Mouse (Mus musculus) gastrocnemius, adult 8-10 months (tissue): ENCODE measurements at regions not wholly inside any gene's neighbourhood (a gene's known extent, or its start where the extent isn't known, plus 50 kb on each side); places are given as distances from the start of the nearest gene placed in this dataset.

Experiments
- DNase-seq, 2 experiments: peaks; one replicate each; pipeline ENCODE4 v3.0.0; 2022; ENCODE audit warnings: low spot score in 2 of 2

DNA sequence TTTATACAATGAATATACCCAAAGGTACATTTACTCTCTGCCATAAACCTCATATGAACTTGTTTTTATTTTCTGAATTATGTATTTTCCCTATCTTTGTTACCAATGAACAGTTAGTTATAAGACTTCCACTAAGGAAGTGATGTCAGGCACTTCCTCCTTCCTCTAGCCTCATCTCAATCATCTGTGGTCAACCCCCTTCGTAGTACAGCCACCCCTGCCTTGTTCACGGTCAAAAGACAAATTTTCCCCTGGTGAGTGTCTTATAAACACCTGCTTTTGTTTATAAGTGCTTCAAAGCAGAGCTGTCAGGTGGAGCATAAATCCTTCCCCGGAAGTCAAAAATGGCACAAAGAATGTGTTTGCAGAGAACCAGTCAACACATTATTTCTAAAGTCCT is 312.0 kb downstream of the Spry2 start:
- DNase-seq = no peak

DNA sequence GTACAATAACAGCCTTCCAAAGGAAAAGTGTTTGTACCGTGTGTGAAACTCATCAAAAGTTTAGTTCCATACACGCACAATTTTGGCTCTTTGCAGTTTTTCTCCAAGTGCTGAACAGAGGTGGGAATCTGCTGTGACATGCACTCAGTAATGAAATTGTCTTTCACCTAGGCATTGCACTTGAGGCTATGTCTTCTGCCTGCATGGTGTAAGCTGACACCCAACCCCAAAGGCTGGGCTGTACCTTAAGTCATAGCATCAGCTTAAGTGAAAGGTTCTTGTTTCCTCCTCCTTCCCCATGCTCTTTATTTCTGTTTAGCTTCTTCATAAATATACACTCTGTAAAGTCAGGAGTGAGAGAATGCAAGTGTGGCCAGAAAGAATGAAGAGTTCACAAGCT is 313.1 kb downstream of the Spry2 start:
- no peak for DNase-seq

DNA sequence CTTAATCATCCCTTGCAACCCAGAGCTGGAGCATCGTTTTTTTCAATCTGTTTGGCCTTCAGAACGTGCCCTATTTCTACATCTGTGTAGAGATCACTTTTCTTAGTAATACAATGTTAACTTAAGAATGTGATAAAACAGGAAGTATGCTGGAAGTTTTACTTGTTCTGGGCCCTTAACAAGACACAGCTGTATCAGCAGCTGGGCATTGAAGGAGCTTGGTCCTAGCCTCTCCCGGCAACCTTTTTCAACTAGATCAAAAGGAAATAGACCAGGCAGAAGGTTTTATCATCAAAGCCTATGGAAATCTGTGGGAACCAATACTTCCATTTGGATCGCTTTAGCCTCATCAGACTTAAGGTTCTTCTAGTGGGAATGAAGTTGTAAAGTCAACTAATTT is 317.9 kb downstream of the Ndfip2 start:
- no peak for DNase-seq

DNA sequence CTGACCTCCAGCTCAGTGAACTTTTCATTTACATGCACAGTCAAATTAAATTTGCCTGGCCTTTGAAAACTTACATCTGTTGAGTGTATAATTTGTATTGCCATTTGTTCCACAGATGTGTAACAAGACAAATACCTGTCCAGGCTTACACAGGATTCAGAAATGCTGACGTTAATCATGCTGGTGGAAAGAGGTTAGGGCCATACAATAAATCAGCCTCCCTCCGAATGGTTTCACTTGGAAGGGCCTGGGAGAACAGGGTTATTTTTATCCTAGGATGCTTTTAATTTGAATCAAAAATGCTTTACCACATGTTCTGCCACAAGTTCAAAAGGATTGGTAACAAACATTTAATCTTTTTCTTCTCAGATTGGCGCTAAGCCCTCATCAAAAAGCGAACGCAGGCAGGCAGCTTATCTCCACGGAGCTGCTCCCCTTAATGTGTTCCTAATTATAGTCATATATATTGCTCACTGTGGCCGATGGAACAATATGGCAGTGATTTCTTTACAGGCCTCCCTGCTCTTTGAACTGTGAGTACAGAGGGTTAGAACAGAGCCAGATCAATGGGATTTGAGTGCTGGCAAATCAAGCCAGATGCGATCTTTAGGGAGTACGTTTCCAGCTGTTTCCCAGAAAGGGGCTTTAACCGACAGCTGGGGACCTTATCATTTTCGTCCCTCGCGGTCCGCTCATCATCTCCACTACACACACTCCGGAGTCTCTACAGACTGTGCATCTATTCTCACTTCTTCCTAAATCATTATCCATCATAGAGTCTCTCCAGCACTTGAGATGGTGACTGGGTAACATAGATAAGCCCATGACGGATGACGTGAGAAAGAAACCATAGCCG is 313.9 kb downstream of the Ndfip2 start:
- no peak for DNase-seq

DNA sequence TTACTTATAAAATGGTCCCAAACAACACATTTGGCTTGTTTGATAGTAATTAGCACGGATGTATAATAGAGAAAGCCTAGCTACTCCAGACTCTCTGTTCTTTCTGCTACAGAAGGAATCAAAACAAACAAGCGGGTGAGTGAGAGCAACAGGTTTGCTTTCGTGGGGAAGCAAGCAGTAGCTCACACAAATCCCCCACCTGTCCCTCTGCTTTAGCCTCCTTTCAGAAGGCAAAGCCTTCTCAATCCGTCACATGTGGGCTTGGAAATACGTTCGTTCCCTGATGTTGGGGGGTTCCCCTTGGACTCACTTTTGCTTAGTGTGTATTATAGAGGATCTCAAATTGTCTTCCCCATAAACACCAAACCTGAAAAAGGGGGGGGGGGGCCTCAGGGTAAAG is 311.8 kb downstream of the Ndfip2 start:
- no peak for DNase-seq

DNA sequence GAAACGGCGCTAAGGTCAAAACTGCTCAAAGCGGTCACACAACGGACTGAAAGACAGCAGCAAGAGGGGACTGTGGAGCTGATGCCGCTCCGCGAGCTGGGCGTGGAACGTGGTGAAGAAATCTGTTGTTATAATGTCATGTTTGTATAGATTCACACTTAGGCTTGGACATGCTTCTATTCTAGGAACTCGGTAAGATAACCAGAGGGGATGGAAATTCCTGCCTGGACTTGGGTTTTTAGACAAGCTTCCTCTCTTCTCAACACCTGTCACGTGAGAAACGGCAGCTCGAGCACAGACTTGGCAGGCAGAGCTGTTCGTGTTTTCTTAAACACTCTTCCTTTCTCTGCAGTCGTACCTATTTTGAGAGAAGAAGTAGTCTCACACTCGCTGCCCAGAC is 307.5 kb downstream of the Ndfip2 start:
- no peak for DNase-seq

DNA sequence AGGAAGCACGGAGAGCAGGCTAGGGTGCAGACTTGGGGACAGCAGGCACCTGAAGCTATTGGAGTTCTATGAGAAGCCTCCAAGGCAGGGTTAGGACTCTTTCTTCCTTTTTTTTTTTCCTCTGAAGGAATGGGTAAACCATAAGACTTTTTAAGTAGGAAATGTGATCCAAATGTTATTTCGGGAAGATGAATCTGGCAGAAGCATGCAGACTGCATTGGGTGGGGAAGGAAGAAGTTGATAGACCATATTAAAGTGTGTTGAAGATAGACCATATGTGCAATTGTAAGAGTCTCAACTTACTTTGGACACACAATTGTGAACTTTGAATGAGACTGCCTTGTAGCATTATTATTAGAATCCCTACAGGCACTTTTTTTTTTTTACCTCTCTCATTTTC is 304.5 kb downstream of the Ndfip2 start:
- DNase-seq = no peak

DNA sequence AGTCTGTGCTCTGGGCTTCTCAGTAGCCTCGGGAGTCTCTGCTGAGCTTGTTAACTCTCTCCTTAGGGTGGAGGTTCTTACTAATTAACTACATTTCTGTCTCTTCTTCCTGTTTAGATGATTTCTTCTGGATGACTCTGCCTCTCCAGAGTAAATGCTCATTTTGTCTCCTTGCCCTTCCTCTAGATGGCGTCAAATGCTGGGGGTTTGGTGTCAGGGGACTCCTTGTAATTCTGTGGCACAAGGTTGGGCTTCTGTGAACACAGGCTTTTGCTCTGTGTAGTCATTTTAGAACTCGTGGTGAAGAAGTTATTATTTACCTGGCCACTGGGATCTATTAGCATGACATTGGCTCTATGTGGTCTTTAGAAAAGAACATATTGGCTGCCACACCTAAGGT is 298.4 kb downstream of the Ndfip2 start:
- no peak for DNase-seq

DNA sequence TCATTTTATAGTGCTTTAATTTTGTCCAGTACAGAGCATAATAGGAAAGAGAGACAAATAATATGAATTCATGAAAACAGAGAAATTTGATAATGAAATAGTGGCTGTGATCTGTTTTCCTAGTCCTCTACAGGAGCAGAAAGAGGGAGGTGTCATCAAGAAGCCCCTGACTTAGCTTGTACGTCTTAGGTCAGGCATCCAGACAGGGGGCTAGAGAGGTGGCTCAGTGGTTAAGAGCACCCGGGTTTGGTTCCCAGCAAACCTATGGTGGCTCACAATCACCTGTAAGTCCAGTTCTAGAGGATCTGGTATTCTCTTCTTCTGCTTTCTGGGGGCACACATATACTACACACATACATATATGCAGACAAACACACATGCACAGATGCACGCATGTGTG is 285.7 kb downstream of the Ndfip2 start:
- no peak for DNase-seq

DNA sequence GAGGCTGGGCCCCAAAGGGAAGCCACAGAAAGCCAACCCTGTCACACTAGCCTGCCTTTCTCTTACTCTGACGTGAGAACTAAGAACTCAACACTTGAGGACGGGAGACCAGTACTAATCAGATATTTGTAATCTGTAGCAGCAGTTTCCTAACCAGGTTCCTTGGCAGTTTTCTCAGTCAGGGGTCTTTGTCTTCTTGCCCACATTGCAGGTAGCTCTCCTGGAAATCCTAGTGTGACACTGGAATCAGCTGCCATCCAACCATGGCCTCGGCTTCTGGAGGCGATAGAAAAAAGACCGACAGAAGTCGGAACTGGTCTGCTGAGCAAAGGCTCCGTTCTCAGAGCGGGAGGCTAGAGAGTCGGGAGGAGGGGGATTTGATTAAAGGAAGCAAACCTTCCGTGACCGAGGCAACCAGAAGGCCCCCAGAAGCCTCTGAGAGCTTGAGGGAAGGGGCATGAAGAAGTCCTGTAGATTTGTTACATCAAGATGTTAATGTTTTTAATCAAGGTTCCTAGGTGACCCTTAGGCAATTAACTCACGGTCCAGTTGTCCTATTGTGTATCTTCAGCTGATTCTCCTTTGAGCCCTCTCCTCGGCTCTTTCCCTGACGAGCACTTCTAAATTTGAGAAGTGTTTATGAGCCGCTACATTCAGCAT is 284.2 kb downstream of the Ndfip2 start:
- DNase-seq = no peak

DNA sequence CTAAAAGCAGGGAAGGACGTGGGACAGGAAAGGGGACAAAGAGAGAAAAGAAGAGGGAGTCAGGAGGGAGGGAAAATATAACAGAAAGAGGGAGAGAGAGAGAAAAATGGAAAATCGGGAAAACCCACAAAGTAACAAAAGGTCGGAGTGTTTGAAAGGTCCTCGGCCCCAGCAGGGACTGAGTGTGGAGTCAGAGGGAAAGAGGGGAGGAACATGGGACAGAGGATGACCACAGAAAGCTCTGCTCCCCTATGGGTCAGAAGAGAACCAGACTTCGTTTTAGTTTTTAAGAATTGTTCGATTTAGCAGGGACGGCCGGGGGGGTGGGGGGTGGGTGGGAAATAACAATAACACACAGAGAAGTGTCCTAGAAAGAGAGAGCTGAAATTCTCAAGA is 283.7 kb downstream of the Ndfip2 start:
- DNase-seq = no peak

DNA sequence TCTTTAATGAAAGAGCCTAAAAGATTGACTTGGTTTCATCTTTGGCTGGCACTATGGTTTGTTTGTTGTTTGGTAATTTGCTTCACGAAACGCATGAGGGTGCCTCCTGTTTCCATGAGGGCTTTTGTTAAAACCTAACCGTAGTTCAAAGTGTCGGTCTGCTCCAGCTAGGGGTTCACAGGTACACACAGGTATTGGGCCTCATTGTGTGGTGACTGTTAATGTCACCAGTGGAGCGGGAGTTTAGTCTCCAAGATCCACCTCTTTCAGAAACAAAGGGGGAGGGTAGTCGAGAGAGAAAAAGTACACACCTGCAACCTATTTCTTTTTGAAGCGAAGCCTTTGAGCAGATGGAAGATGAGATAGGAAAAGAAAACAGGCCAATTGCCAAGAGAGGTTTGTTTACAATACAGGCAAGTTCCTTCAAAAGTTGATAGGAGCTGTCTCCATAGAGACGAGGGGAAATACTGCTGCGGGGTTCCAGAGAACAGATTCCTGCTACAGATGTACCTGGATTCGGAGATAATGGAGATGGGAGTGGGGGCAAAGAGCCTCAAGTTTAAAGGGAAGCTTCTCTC is 273.9 kb downstream of the Ndfip2 start:
- no peak for DNase-seq

DNA sequence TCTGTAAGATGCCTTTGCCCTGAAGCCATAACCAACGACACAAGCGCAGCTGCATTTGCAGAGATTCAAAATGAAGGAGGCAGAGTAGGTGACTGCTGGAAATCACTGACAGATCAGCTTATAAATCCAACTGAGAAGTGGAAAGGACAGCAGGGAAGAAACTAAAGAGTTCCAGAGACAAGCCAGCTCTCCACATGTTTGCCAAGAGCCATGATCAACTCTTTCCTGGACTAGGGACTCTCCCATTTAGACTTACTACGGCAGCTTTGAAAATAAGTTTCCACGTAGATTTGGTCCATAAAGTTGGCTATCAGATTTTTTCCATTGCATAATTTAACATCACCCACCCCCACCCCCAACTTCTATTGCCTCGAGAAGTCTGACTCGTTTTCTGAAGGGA is 269.7 kb downstream of the Ndfip2 start:
- no peak for DNase-seq

DNA sequence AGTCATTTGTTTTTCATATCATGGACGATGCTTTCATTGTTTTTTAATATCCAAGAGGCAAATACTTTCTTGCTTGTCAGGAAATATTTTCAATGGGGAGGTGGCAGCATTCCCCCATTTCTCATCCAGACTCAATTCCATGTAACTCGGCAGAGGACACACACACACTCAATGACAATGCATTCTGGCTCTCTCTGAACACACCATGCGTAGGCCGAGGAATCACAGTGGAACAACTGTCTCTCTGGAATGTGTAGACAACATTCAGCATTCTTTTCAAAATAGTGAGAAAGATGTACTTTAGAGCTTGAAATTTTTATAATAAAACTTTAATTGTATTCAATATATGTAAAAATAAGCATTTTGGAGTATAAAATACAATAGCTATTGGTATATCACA is 265.5 kb downstream of the Ndfip2 start:
- no peak for DNase-seq

DNA sequence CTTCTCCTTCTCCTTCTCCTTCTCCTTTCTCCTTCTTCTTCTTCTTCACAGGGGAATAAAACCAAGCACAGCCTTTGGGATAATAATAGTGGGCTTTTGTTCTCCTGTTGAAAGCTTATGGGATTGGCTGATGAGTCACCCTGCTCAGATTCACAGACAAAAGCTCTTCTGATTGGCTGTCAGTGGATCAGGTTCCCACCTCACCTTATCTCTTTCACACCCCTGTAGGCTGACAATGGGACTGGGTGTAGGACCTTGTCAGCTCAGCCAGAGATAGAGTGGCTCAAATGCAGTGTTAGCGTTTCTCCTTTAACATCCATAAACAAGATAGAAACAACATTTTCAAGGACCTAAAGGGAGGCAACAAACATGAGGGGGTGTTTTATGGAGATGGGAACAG is 263.9 kb downstream of the Ndfip2 start:
- DNase-seq = no peak

DNA sequence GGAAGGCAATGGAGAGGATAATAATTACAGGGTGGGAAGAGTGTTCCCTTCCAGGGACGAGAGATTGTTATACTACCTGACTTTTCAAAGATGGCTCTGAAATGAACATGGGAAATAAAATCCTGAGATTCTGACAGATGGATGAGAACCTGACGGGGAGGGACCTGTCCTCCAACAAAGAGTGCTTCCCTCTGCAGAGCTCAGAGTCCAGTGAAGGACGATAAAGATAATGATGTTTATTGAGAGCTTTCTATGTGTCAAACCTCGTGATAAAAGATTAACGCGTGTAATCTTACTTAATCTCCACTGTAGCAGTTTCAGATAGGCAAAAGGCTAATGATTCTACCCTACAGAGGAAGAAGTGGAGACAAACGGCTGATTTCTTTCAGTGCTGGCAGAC is 260.3 kb downstream of the Ndfip2 start:
- no peak for DNase-seq

DNA sequence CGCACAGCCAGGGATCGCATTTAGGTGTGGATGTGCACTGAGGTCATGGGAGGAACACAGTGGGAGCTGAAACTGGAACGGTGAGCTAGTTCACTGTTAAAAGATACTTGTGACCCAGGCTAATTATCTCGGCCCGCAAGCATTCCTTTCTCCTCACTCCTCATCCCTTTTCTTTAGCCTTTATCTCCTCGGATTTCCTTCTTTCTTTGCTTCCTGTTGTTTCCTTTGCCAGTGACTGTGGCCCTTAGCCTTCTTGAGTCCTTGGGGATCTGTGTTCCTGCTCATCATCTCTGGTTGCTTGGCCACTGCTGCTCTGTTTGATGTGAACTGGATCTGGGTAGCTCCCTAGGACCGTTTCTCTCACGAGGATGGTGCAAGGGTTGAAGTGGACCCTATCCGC is 256.0 kb downstream of the Ndfip2 start:
- no peak for DNase-seq

DNA sequence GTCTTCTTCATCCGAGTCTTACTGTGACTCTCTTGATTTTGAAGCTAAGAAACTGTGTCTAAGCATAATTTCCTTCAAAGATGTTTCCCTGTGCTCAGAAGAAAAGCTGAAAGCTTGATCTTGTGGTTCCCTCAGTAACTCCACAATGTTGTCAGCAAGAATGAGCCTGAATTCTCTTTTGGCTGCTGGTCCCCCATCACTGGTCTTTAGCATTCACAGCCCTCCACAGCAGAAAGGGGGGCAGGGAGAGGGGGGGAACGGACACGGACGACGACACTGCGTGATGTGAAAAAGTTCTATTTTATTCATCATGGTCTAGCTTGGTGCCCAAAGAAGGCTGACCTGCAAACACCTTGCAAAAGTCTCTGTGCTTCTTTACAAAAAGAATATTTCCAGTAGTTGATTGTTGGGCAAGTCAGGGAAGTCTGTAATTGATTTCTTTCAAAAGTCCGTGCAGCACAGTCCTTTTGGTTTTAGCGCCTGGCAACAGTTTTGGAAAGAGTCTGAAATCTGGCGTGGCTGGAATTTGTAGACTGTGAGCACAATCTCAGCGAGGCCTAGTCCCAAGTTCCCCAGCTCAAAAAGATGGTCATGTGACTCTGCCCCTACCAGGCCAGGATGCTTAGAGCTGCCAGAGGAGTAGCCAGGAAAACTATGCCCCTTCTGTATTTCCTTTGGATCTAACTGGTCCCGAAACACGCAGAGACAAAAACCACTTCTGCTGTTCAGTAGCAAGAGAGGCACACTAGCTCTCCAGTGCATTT is 254.7 kb downstream of the Ndfip2 start:
- no peak for DNase-seq

DNA sequence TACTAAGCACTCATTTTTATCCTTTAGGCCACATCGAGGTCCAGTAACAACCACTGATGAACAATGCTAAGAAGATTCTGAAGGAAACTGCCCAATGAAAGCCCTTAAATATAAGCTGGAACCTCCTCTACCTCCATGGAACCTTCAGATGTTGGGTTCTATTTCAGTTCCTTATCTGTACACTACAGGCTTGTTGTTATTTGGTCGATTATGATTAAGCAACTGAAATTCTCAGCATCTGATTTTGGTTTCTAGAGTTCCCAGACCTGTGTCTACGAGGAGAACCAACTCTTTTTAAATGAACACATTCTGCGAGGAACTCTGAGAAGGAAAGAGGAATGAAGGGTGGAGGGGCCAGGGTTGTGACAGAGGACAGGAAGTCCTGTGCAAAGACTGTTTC is 253.5 kb downstream of the Ndfip2 start:
- DNase-seq = no peak

DNA sequence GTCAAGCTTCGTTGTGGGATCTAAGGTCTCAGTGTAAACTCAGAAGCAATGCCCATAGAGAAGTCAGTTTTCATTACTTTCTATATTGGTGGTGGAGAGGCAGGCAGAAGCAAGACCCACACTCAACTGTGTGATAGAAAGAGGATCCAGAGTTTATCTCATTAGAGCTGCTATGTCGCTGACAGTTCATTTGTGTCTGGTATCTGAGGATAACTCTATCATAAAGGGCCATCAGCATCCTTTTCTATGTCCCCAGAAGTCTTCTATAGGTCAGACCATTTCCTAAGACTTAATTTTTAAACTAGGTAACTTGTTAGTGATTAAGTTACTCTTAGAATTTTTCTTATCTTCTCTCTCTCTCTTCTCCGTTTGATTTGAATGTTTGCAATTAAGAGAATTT is 252.8 kb downstream of the Ndfip2 start:
- no peak for DNase-seq

DNA sequence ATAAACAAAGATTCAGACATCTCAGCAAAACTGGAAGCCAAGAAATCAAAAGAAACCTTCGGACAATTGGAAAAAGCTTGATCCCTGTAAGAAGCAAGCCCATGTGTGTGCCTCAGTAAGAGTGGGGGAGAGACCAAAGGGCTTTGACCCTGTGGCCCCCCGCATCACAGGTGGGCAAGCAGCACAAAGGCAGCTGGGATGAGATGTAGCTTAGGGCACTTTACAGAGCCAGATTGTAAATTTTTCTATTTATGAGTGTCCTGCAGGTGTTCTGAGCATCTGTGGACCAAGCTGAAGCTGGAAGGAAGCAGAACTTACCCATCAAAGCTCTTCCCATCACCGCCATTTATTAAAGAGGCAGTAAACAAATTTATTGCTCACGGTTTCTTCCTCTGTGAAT is 246.9 kb downstream of the Ndfip2 start:
- no peak for DNase-seq

DNA sequence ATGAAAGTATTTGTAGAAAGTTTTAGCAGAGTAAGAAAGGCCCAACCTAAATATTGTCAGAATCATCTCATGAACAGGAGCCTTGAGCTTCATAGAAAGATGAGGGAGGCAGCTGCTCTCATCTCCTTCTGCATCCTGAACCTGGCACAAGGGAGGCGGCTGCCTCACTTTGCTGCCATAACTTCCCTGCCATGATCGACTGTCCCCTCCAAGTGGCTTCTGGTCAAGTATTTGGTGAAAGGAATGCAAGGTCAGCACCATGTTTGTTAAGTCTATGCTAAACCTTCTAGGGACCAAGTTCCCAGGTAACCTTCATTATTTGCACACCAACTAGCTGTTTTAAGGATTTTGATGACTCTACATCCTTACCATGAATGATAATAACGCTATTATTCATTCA is 246.0 kb downstream of the Ndfip2 start:
- no peak for DNase-seq
